Mouse (Mus musculus) heart, embryonic 11.5 days (tissue): ENCODE results near the gene Krt35. TPM values are rescaled to one million over a fixed set of nuclear protein-coding genes. Genes with fewer than 3 reads are reported as not detected.

Source experiments
- ATAC-seq: fragments of 200-750 bp; cut with Nextera tagmentation; replicated peaks from 2 replicates; pipeline ENCODE4 v1.8.0; 2017; ENCODE audit warnings: moderate library complexity; ENCODE audit not compliant: insufficient number of reproducible peaks, low FRiP score, low TSS enrichment
- H3K27ac ChIP-seq: fragments of 300-500 bp; sonication (generic); 2 replicates; pipeline ENCODE4 v1.5.1; 2014; ENCODE audit warnings: mild to moderate bottlenecking, low read depth, low read length
- H3K27me3 ChIP-seq: fragments of 300-500 bp; sonication (generic); 2 replicates; pipeline ENCODE4 v1.6.1; 2014; ENCODE audit warnings: mild to moderate bottlenecking, low read length, mixed read lengths; ENCODE audit not compliant: control insufficient read depth, insufficient read depth
- H3K36me3 ChIP-seq: fragments of 300-500 bp; sonication (generic); 2 replicates; pipeline ENCODE4 v1.6.1; 2014; ENCODE audit warnings: mild to moderate bottlenecking, low read length, moderate library complexity, mixed read lengths; ENCODE audit not compliant: control insufficient read depth, insufficient read depth
- H3K4me1 ChIP-seq: fragments of 300-500 bp; sonication (generic); 2 replicates; pipeline ENCODE4 v1.6.1; 2014; ENCODE audit warnings: low read length; ENCODE audit not compliant: control insufficient read depth, insufficient read depth
- H3K4me2 ChIP-seq: fragments of 300-500 bp; sonication (generic); 2 replicates; pipeline ENCODE4 v1.6.1; 2014; ENCODE audit warnings: mild to moderate bottlenecking, moderate library complexity
- H3K4me3 ChIP-seq: fragments of 300-500 bp; sonication (generic); 2 replicates; pipeline ENCODE4 v1.5.1; 2014; ENCODE audit warnings: low read depth, low read length
- H3K9ac ChIP-seq: fragments of 300-500 bp; sonication (generic); 2 replicates; pipeline ENCODE4 v1.6.1; 2014; ENCODE audit warnings: mild to moderate bottlenecking, low read depth, low read length, moderate library complexity
- H3K9me3 ChIP-seq: fragments of 300-500 bp; sonication (generic); replicated peaks from 2 replicates; pipeline ENCODE4 v1.6.1; 2016; ENCODE audit warnings: low read length; ENCODE audit not compliant: control insufficient read depth
- WGBS: fragments of 180-500 bp; shearing (Covaris S2); extraction: QIAGEN DNeasy Blood & Tissue Kit; methylation state at CpG from one replicate; pipeline ENCODE4 v1.1.7; 2014; ENCODE audit not compliant: insufficient replicate concordance; 5-methylcytosine and 5-hydroxymethylcytosine counted together
- polyA plus RNA-seq: library from polyadenylated mRNA; unstranded; fragments of >200 nt; fragmentation: Nextera tagmentation; extraction: Ambion mirVana; gene quantifications from 2 replicates; pipeline ENCODE4 v1.2.1, GENCODE M21; 2014

Gene Krt35
- polyA plus RNA-seq, 1 experiment from 2014 or later = not detected

DNA sequence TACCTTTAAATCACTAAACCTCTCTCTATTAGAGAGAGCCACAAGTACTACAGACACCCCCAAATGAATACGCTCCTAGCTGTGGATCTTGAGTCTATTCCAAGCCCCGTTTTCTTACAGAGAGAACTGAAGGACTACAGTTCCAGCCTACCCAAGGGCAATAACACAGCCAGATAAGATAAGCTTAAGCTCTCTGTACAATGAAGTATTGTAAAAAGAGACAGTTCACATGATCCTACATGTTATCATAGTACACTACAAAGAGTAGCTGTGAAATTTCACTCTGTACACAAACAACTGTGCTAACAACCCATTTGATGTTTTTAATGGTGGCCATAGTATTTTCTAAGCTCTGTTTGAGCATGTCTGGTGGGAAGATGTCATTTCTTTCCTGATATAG is 48.8 kb downstream of the Krt35 start:
- WGBS = 58% methylated on average over 2 of the region's 2 CpGs

GRCm38 (mm10) chr11:100046303-100046866 is 49.7 kb downstream of the Krt35 start:
- H3K27ac ChIP-seq = no peak overlapping the region
- no peaks in the 10 kb centered on the region for H3K9me3 ChIP-seq
- no peak overlapping the region for H3K4me2 ChIP-seq
- no peak for ATAC-seq
- H3K9ac ChIP-seq = no peak overlapping the region
- H3K27me3 ChIP-seq = no peaks in the 10 kb centered on the region
- WGBS = 54% methylated on average over 6 of the region's 6 CpGs
- H3K4me1 ChIP-seq = no peaks in the 10 kb centered on the region; the same call in 1 of the 2 replicates
- H3K4me3 ChIP-seq = no peak overlapping the region
- no peaks in the 10 kb centered on the region for H3K36me3 ChIP-seq

More for the DNA sequence above, 48.8 kb downstream of the Krt35 start:
- Histone ChIP-seq H3K9me3 (no peaks in the 10 kb centered on the region), H3K27ac (no peak overlapping the region), H3K36me3 (no peaks in the 10 kb centered on the region), H3K4me1 (no peaks in the 10 kb centered on the region; the same call in 1 of the 2 replicates), H3K4me2 (no peak overlapping the region), H3K27me3 (no peaks in the 10 kb centered on the region), H3K4me3 (no peak overlapping the region), H3K9ac (no peak overlapping the region)
- ATAC-seq = no peak

Other genes starting within 250 kb of the Krt35 start
- not detected in 2 replicates for gene Krtap4-16, start 244.6 kb downstream of the Krt35 start, polyA plus RNA-seq
- not detected in 2 replicates for gene Gm11568, start 238.3 kb downstream of the Krt35 start, polyA plus RNA-seq
- gene Gm11559, start 231.8 kb downstream of the Krt35 start, polyA plus RNA-seq = not detected in 2 replicates
- gene Krtap9-1, start 222.9 kb downstream of the Krt35 start, polyA plus RNA-seq = not detected in 2 replicates
- not detected in 2 replicates for gene Gm11567, start 217.1 kb downstream of the Krt35 start, polyA plus RNA-seq
- gene Krtap31-1, start 188.3 kb downstream of the Krt35 start, polyA plus RNA-seq = not detected in 2 replicates
- not detected in 2 replicates for gene Gm11565, start 181.5 kb downstream of the Krt35 start, polyA plus RNA-seq
- gene Krtap31-2, start 159.9 kb downstream of the Krt35 start, polyA plus RNA-seq = not detected in 2 replicates
- gene Krtap9-5, start 147.8 kb downstream of the Krt35 start, polyA plus RNA-seq = not detected in 2 replicates
- gene Krtap29-1, start 117.2 kb downstream of the Krt35 start, polyA plus RNA-seq = not detected in 2 replicates
- not detected in 2 replicates for gene Krtap16-1, start 109.6 kb downstream of the Krt35 start, polyA plus RNA-seq
- not detected in 2 replicates for gene Krtap17-1, start 102.2 kb downstream of the Krt35 start, polyA plus RNA-seq
- gene Krt33a, start 80.0 kb downstream of the Krt35 start, polyA plus RNA-seq = not detected in 2 replicates
- gene Krt33b, start 66.4 kb downstream of the Krt35 start, polyA plus RNA-seq = not detected in 2 replicates
- not detected in 2 replicates for gene Krt34, start 54.7 kb downstream of the Krt35 start, polyA plus RNA-seq
- gene Krt31, start 45.7 kb downstream of the Krt35 start, polyA plus RNA-seq = not detected in 2 replicates
- gene Krt32, start 8.0 kb downstream of the Krt35 start, polyA plus RNA-seq = not detected in 2 replicates
- gene Krt36, start 9.4 kb upstream of the Krt35 start, polyA plus RNA-seq = not detected in 2 replicates
- gene Krt13, start 25.3 kb upstream of the Krt35 start, polyA plus RNA-seq = not detected in 2 replicates
- gene Krt15, start 39.7 kb upstream of the Krt35 start, polyA plus RNA-seq = 0.17 and 0.24 TPM in 2 replicates
- 48.4 and 69.2 TPM in 2 replicates for gene Krt19, start 52.4 kb upstream of the Krt35 start, polyA plus RNA-seq
- not detected in 2 replicates for gene Krt9, start 97.0 kb upstream of the Krt35 start, polyA plus RNA-seq
- gene Krt14, start 111.3 kb upstream of the Krt35 start, polyA plus RNA-seq = 1.4 and 1.7 TPM in 2 replicates
- gene Krt16, start 152.7 kb upstream of the Krt35 start, polyA plus RNA-seq = not detected in 2 replicates
- gene Krt17, start 164.8 kb upstream of the Krt35 start, polyA plus RNA-seq = 0.14 and 0.82 TPM in 2 replicates
- 0.20 TPM in 1 of 2 replicates, not detected in the other for gene Krt42, start 173.6 kb upstream of the Krt35 start, polyA plus RNA-seq
- gene Eif1, start 223.6 kb upstream of the Krt35 start, polyA plus RNA-seq = 1,605 and 1,756 TPM in 2 replicates
- gene Gast, start 238.2 kb upstream of the Krt35 start, polyA plus RNA-seq = not detected in 2 replicates